12 mouse cellular contexts compared by ENCODE assay signal in genomic region chr6:83327591-83328190, GRCm38 (mm10). TPM values are rescaled to one million over a fixed set of nuclear protein-coding genes. Genes with fewer than 3 reads are reported as not detected.
A peak's percentile ranks its signal among the peaks of the same experiment; 100 is the strongest.
DNase-seq lines count a peak whose midpoint lies in the region; ATAC-seq and TF ChIP-seq lines count a peak whose summit lies in the region.
"Had no signal": no experiment of that assay in that cellular context is flagged by ENCODE, and none has a peak within 500 bp of the region (broad histone marks: within the 10 kb centered on the region; RNA-seq: fewer than 3 reads in every experiment).

No protein-coding gene starts in this region.

- H3K36me3 ChIP-seq in heart, embryonic 16.5 days (ENCODE audit: control insufficient read depth, insufficient read depth) = peaks cover 26% of the 10 kb centered on the region
- peaks cover 36% of the 10 kb centered on the region for H3K36me3 ChIP-seq in heart, embryonic 10.5 days
- H3K36me3 ChIP-seq in midbrain, embryonic 12.5 days = peaks cover 29% of the 10 kb centered on the region
- H3K36me3 ChIP-seq in midbrain, embryonic 16.5 days (ENCODE audit: control insufficient read depth, insufficient read depth, low read length) = peaks cover 17% of the 10 kb centered on the region
- H3K36me3 ChIP-seq in embryonic facial prominence, embryonic 14.5 days (ENCODE audit: control insufficient read depth, insufficient read depth, low read length) = peaks cover 38% of the 10 kb centered on the region
- H3K36me3 ChIP-seq in stomach, postnatal 0 days (ENCODE audit: control insufficient read depth, insufficient read depth, low read length) = peaks cover 14% of the 10 kb centered on the region; the same call in 1 of the 2 replicates

- ATAC-seq in heart, embryonic 16.5 days (replicated peaks; ENCODE audit: extremely low read depth, insufficient read depth, low FRiP score) = no peak
- no peak for ATAC-seq in midbrain, embryonic 12.5 days (ENCODE audit: low FRiP score, low read depth)
- no peak for ATAC-seq in midbrain, embryonic 16.5 days
- ATAC-seq in embryonic facial prominence, embryonic 14.5 days (ENCODE audit: low read depth) = no peak
- no peak for ATAC-seq in stomach, postnatal 0 days (ENCODE audit: low FRiP score, low TSS enrichment)
- ATAC-seq: Patski had no signal

- no peak for DNase-seq in heart, embryonic 10.5 days (ENCODE audit: low spot score)
- DNase-seq in embryonic facial prominence, embryonic 14.5 days (ENCODE audit: low spot score) = no peak
- no peak for DNase-seq in stomach, postnatal 0 days (ENCODE audit: low spot score)
- DNase-seq in kidney, adult 8-10 months = no peak
- DNase-seq in spleen, postnatal 4 days (ENCODE audit: low spot score in 2 of 2) = no peak
- DNase-seq: heart, postnatal 14 days; thymus, postnatal 25 days had no signal

- H3K4me1 ChIP-seq in heart, embryonic 16.5 days (ENCODE audit: control insufficient read depth, insufficient read depth, low read length) = peaks cover 13% of the 10 kb centered on the region
- H3K4me1 ChIP-seq in heart, embryonic 10.5 days = peaks cover 9% of the 10 kb centered on the region
- H3K4me1 ChIP-seq in midbrain, embryonic 12.5 days = peaks cover 19% of the 10 kb centered on the region
- peaks cover 16% of the 10 kb centered on the region for H3K4me1 ChIP-seq in midbrain, embryonic 16.5 days (ENCODE audit: control insufficient read depth, insufficient read depth, low read length)
- peaks cover 10% of the 10 kb centered on the region for H3K4me1 ChIP-seq in embryonic facial prominence, embryonic 14.5 days (ENCODE audit: control insufficient read depth, insufficient read depth, low read length)
- no peaks in the 10 kb centered on the region; the same call in 1 of the 2 replicates for H3K4me1 ChIP-seq in stomach, postnatal 0 days (replicated peaks; ENCODE audit: control insufficient read depth, insufficient read depth)

- H3K27me3 ChIP-seq in heart, embryonic 16.5 days (ENCODE audit: control insufficient read depth, insufficient read depth, low read length) = no peaks in the 10 kb centered on the region
- H3K27me3 ChIP-seq in heart, embryonic 10.5 days (ENCODE audit: insufficient read depth, poor library complexity, severe bottlenecking) = no peaks in the 10 kb centered on the region
- H3K27me3 ChIP-seq in midbrain, embryonic 12.5 days = no peaks in the 10 kb centered on the region
- H3K27me3 ChIP-seq in midbrain, embryonic 16.5 days (ENCODE audit: control insufficient read depth, insufficient read depth, low read depth, low read length) = no peaks in the 10 kb centered on the region
- H3K27me3 ChIP-seq in embryonic facial prominence, embryonic 14.5 days (replicated peaks; ENCODE audit: control insufficient read depth, insufficient read depth, low read length) = no peaks in the 10 kb centered on the region
- H3K27me3 ChIP-seq in stomach, postnatal 0 days (ENCODE audit: control insufficient read depth, insufficient read depth, low read length) = no peaks in the 10 kb centered on the region
- H3K27me3 ChIP-seq: neural tube, embryonic 12.5 days; Patski had no signal

- H3K27ac ChIP-seq in heart, embryonic 16.5 days (ENCODE audit: low read length) = no peak overlapping the region
- no peak overlapping the region for H3K27ac ChIP-seq in heart, embryonic 10.5 days
- H3K27ac ChIP-seq in midbrain, embryonic 12.5 days (replicated peaks) = no peak overlapping the region
- H3K27ac ChIP-seq in midbrain, embryonic 16.5 days (ENCODE audit: low read length) = no peak overlapping the region
- no peak overlapping the region for H3K27ac ChIP-seq in embryonic facial prominence, embryonic 14.5 days (replicated peaks; ENCODE audit: low read depth, low read length)
- H3K27ac ChIP-seq in stomach, postnatal 0 days (replicated peaks) = no peak overlapping the region
- H3K27ac ChIP-seq: neural tube, embryonic 12.5 days had no signal

- no peak overlapping the region for H3K9ac ChIP-seq in heart, embryonic 16.5 days (ENCODE audit: low read length)
- H3K9ac ChIP-seq in midbrain, embryonic 12.5 days (replicated peaks) = no peak overlapping the region
- no peak overlapping the region for H3K9ac ChIP-seq in midbrain, embryonic 16.5 days (ENCODE audit: low read depth, low read length)
- H3K9ac ChIP-seq in embryonic facial prominence, embryonic 14.5 days (ENCODE audit: low read depth, low read length) = no peak overlapping the region
- no peak overlapping the region for H3K9ac ChIP-seq in stomach, postnatal 0 days (ENCODE audit: low read length)

- no peak overlapping the region for H3K4me3 ChIP-seq in heart, embryonic 16.5 days (ENCODE audit: low read length)
- H3K4me3 ChIP-seq in heart, embryonic 10.5 days = no peak overlapping the region
- no peak overlapping the region for H3K4me3 ChIP-seq in midbrain, embryonic 12.5 days
- no peak overlapping the region for H3K4me3 ChIP-seq in midbrain, embryonic 16.5 days (ENCODE audit: low read depth, low read length)
- H3K4me3 ChIP-seq in embryonic facial prominence, embryonic 14.5 days (ENCODE audit: low read depth, low read length) = no peak overlapping the region
- no peak overlapping the region for H3K4me3 ChIP-seq in stomach, postnatal 0 days (ENCODE audit: low read depth, low read length)

- no peaks in the 10 kb centered on the region for H3K9me3 ChIP-seq in heart, embryonic 16.5 days (replicated peaks; ENCODE audit: control insufficient read depth, low read length)
- H3K9me3 ChIP-seq in heart, embryonic 10.5 days = no peaks in the 10 kb centered on the region
- H3K9me3 ChIP-seq in midbrain, embryonic 12.5 days = no peaks in the 10 kb centered on the region
- H3K9me3 ChIP-seq in midbrain, embryonic 16.5 days (replicated peaks; ENCODE audit: control insufficient read depth, low read length, poor library complexity, severe bottlenecking) = no peaks in the 10 kb centered on the region
- no peaks in the 10 kb centered on the region for H3K9me3 ChIP-seq in embryonic facial prominence, embryonic 14.5 days (ENCODE audit: control insufficient read depth, low read length)
- H3K9me3 ChIP-seq in stomach, postnatal 0 days (ENCODE audit: control insufficient read depth, low read length) = no peaks in the 10 kb centered on the region
- H3K9me3 ChIP-seq: neural tube, embryonic 12.5 days had no signal

- 87% methylated on average over 3 of the region's 3 CpGs for WGBS in heart, embryonic 16.5 days
- WGBS in heart, embryonic 10.5 days = 89% methylated on average over 3 of the region's 3 CpGs
- 87% methylated on average over 3 of the region's 3 CpGs for WGBS in midbrain, embryonic 12.5 days
- 89% methylated on average over 3 of the region's 3 CpGs for WGBS in midbrain, embryonic 16.5 days
- WGBS in embryonic facial prominence, embryonic 14.5 days = 86% methylated on average over 3 of the region's 3 CpGs
- WGBS in stomach, postnatal 0 days = 81% methylated on average over 3 of the region's 3 CpGs

- TF ChIP-seq EP300 in stomach, postnatal 0 days (optimal IDR thresholded peaks at IDR 0.05) = no peak

- peak; percentile 38 for TF ChIP-seq CTCF in stomach, postnatal 0 days (IDR thresholded peaks at IDR 0.05; ENCODE audit: low read depth)

- H3K4me2 ChIP-seq in heart, embryonic 16.5 days (ENCODE audit: low read depth, low read length) = peak overlapping the region; percentile 89; the same call in 1 of the 2 replicates
- H3K4me2 ChIP-seq in midbrain, embryonic 12.5 days (replicated peaks) = peak overlapping the region; percentile 70; the same call in 1 of the 2 replicates
- no peak overlapping the region for H3K4me2 ChIP-seq in midbrain, embryonic 16.5 days (ENCODE audit: low read length)
- H3K4me2 ChIP-seq in embryonic facial prominence, embryonic 14.5 days (ENCODE audit: low read depth, low read length) = peak overlapping the region; percentile 67; the same call in 1 of the 2 replicates
- H3K4me2 ChIP-seq in stomach, postnatal 0 days (replicated peaks; ENCODE audit: low read depth) = no peak overlapping the region

RNA-seq across cellular contexts. Expression of gene Mob1a, which starts 1.9 kb away (rescaled TPM):
- polyA plus RNA-seq in heart, embryonic 16.5 days (2015; fragmentation: Nextera tagmentation; extraction: Ambion mirVana) = 35.4 and 35.8 TPM in 2 replicates
- 42.8 and 50.7 TPM in 2 replicates for polyA plus RNA-seq in heart, embryonic 10.5 days (2016; fragmentation: Nextera tagmentation; extraction: Ambion mirVana)
- polyA plus RNA-seq in midbrain, embryonic 12.5 days (2016; fragmentation: Nextera tagmentation; extraction: Ambion mirVana) = 56.6 and 58.0 TPM in 2 replicates
- 19.2 and 20.8 TPM in 2 replicates for polyA plus RNA-seq in midbrain, embryonic 16.5 days (2015; fragmentation: Nextera tagmentation; extraction: Ambion mirVana)
- 80.3 and 80.7 TPM in 2 replicates for polyA plus RNA-seq in embryonic facial prominence, embryonic 14.5 days (2014; fragmentation: Nextera tagmentation; extraction: Ambion mirVana)
- 31.0 and 32.5 TPM in 2 replicates for polyA plus RNA-seq in stomach, postnatal 0 days (2015; fragmentation: Nextera tagmentation; extraction: Ambion mirVana)

RNA-seq across cellular contexts. Expression of gene Mthfd2, which starts 2.0 kb away (rescaled TPM):
- polyA plus RNA-seq in heart, embryonic 16.5 days (2015; fragmentation: Nextera tagmentation; extraction: Ambion mirVana) = 26.9 and 28.3 TPM in 2 replicates
- polyA plus RNA-seq in heart, embryonic 10.5 days (2016; fragmentation: Nextera tagmentation; extraction: Ambion mirVana) = 50.6 and 58.7 TPM in 2 replicates
- 33.0 and 37.3 TPM in 2 replicates for polyA plus RNA-seq in midbrain, embryonic 12.5 days (2016; fragmentation: Nextera tagmentation; extraction: Ambion mirVana)
- polyA plus RNA-seq in midbrain, embryonic 16.5 days (2015; fragmentation: Nextera tagmentation; extraction: Ambion mirVana) = 34.7 and 37.1 TPM in 2 replicates
- 34.6 and 40.8 TPM in 2 replicates for polyA plus RNA-seq in embryonic facial prominence, embryonic 14.5 days (2014; fragmentation: Nextera tagmentation; extraction: Ambion mirVana)
- 21.1 and 23.0 TPM in 2 replicates for polyA plus RNA-seq in stomach, postnatal 0 days (2015; fragmentation: Nextera tagmentation; extraction: Ambion mirVana)

RNA-seq across cellular contexts. Expression of gene Bola3, which starts 21.3 kb away (rescaled TPM):
- polyA plus RNA-seq in heart, embryonic 16.5 days (2015; fragmentation: Nextera tagmentation; extraction: Ambion mirVana) = 259 and 264 TPM in 2 replicates
- 238 and 283 TPM in 2 replicates for polyA plus RNA-seq in heart, embryonic 10.5 days (2016; fragmentation: Nextera tagmentation; extraction: Ambion mirVana)
- 93.7 and 102 TPM in 2 replicates for polyA plus RNA-seq in midbrain, embryonic 12.5 days (2016; fragmentation: Nextera tagmentation; extraction: Ambion mirVana)
- polyA plus RNA-seq in midbrain, embryonic 16.5 days (2015; fragmentation: Nextera tagmentation; extraction: Ambion mirVana) = 44.0 and 50.0 TPM in 2 replicates
- 135 and 154 TPM in 2 replicates for polyA plus RNA-seq in embryonic facial prominence, embryonic 14.5 days (2014; fragmentation: Nextera tagmentation; extraction: Ambion mirVana)
- polyA plus RNA-seq in stomach, postnatal 0 days (2015; fragmentation: Nextera tagmentation; extraction: Ambion mirVana) = 156 and 162 TPM in 2 replicates

Comparison
In these comparisons a context has a peak if more than half of its experiments do, and no peak if none do; other contexts are left out.
1. H3K4me2 ChIP-seq: peak in heart, embryonic 16.5 days (single experiment), midbrain, embryonic 12.5 days (single experiment) and embryonic facial prominence, embryonic 14.5 days (single experiment); none in midbrain, embryonic 16.5 days (single experiment) and stomach, postnatal 0 days (single experiment).